Mouse (Mus musculus) G1E (cell line): ENCODE measurements around the gene Ryr1.
"Not testable (repeated sequence)": the region's sequence is repeated elsewhere in the genome, so short reads cannot be mapped to it uniquely, and the experiment has no call there.

Source experiments
- CTCF ChIP-seq: IDR thresholded peaks from 2 replicates; pipeline ENCODE4 v1.5.1; 2012; ENCODE audit warnings: low read depth, low read length, inconsistent platforms, mixed read lengths
- GATA1 ChIP-seq: IDR thresholded peaks from 2 replicates; pipeline ENCODE4 v1.6.1; 2012; ENCODE audit warnings: borderline replicate concordance, low read length, inconsistent platforms, mixed read lengths
- POLR2AphosphoS5 ChIP-seq: IDR thresholded peaks from 2 replicates; pipeline ENCODE4 v1.6.1; 2012; ENCODE audit warnings: low read depth, low read length, inconsistent platforms; ENCODE audit not compliant: insufficient replicate concordance
- TAL1 ChIP-seq: conservative IDR thresholded peaks from 2 replicates; pipeline ENCODE4 v1.6.1; 2012; ENCODE audit warnings: low read depth, low read length, inconsistent platforms, mixed read lengths

DNA sequence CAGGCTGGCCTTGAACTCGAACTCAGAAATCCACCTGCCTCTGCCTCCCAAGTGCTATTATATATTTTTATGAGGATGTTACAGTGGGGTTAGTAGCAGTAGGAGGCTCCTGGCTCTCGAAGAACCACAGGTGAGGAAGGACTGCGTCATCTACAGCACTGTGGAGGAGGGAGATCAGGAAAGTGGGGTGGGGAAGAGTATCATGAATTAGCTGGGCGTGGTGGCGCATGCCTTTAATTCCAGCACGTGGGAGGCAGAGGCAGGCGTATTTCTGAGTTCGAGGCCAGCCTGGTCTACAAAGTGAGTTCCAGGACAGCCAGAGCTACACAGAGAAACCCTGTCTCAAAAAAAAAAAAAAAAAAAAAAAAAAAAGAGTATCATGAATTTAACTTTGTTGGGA, 156.9 kb downstream of the Ryr1 start:
- not testable (repeated sequence) for TF ChIP-seq CTCF, TAL1, GATA1, POLR2AphosphoS5
